Mouse (Mus musculus): ENCODE measurements around the gene Sh3pxd2b.

Sh3pxd2b gene

GRCm38 (mm10) chr11:32347607-32348432 lies at the start of gene Sh3pxd2b:
TSS of gene Sh3pxd2b (plus strand) at chr11:32347820.
- no peak for DNase-seq (ENCODE audit: low spot score in 2 of 2)

GRCm38 (mm10) chr11:32297866-32298531 lies 49.6 kb upstream of the Sh3pxd2b start:
- DNase-seq (ENCODE audit: low spot score in 2 of 2) = no peak

- DNase-seq (ENCODE audit: low spot score in 2 of 2) = no peak
These were observed 49.1 kb upstream of the Sh3pxd2b start for GRCm38 (mm10) chr11:32298532-32298918.

GRCm38 (mm10) chr11:32299865-32300264 lies 47.8 kb upstream of the Sh3pxd2b start, which contains the start of gene Hbq1a:
TSS of gene Hbq1a (plus strand) at chr11:32300069.
- peak; percentile 58 to 67 for DNase-seq (ENCODE audit: low spot score in 2 of 2)

GRCm38 (mm10) chr11:32300279-32301267 lies 47.0 kb upstream of the Sh3pxd2b start:
- no peak for DNase-seq (ENCODE audit: low spot score in 2 of 2)

- DNase-seq (ENCODE audit: low spot score in 2 of 2) = no peak
These were observed 46.1 kb upstream of the Sh3pxd2b start for GRCm38 (mm10) chr11:32301506-32301905.

GRCm38 (mm10) chr11:32302824-32303419 lies 44.7 kb upstream of the Sh3pxd2b start:
- DNase-seq (ENCODE audit: low spot score in 2 of 2) = peak; percentile 36 to 59

GRCm38 (mm10) chr11:32303455-32303854 lies 44.2 kb upstream of the Sh3pxd2b start:
- DNase-seq (ENCODE audit: low spot score in 2 of 2) = no peak

GRCm38 (mm10) chr11:32307006-32307405 lies 40.6 kb upstream of the Sh3pxd2b start:
- no peak for DNase-seq (ENCODE audit: low spot score in 2 of 2)

- no peak for DNase-seq (ENCODE audit: low spot score in 2 of 2)
These were observed 38.2 kb upstream of the Sh3pxd2b start for GRCm38 (mm10) chr11:32309446-32309845.

- DNase-seq (ENCODE audit: low spot score in 2 of 2) = no peak
These were observed 37.7 kb upstream of the Sh3pxd2b start for GRCm38 (mm10) chr11:32309928-32310327.

- DNase-seq (ENCODE audit: low spot score in 2 of 2) = no peak
These were observed 31.6 kb upstream of the Sh3pxd2b start for GRCm38 (mm10) chr11:32316009-32316408.

GRCm38 (mm10) chr11:32320507-32321195 lies 27.0 kb upstream of the Sh3pxd2b start:
- DNase-seq (ENCODE audit: low spot score in 2 of 2) = no peak

GRCm38 (mm10) chr11:32321196-32321565 lies 26.4 kb upstream of the Sh3pxd2b start:
- peak; percentile 54 to 76 for DNase-seq (ENCODE audit: low spot score in 2 of 2)

- DNase-seq (ENCODE audit: low spot score in 2 of 2) = peak; percentile 84 to 91
These were observed 23.0 kb upstream of the Sh3pxd2b start for GRCm38 (mm10) chr11:32324609-32325008.

- DNase-seq (ENCODE audit: low spot score in 2 of 2) = no peak
These were observed 16.5 kb upstream of the Sh3pxd2b start for GRCm38 (mm10) chr11:32331075-32331474.

- no peak for DNase-seq (ENCODE audit: low spot score in 2 of 2)
These were observed 15.8 kb upstream of the Sh3pxd2b start for GRCm38 (mm10) chr11:32331861-32332260.

GRCm38 (mm10) chr11:32333235-32333634 lies 14.4 kb upstream of the Sh3pxd2b start:
- DNase-seq (ENCODE audit: low spot score in 2 of 2) = no peak

GRCm38 (mm10) chr11:32336435-32336907 lies 11.1 kb upstream of the Sh3pxd2b start:
- DNase-seq (ENCODE audit: low spot score in 2 of 2) = no peak

- no peak for DNase-seq (ENCODE audit: low spot score in 2 of 2)
These were observed 8.5 kb upstream of the Sh3pxd2b start for GRCm38 (mm10) chr11:32339131-32339531.

All from frontal cortex, postnatal 36 days (tissue).